Mouse (Mus musculus) thymus, postnatal 4 days (tissue): ENCODE results near the gene Fryl.
A peak's percentile ranks its signal among the peaks of the same experiment; 100 is the strongest.

Experiments
- DNase-seq: peaks from one replicate; pipeline ENCODE4 v3.0.0; 2021

Gene Fryl

DNA sequence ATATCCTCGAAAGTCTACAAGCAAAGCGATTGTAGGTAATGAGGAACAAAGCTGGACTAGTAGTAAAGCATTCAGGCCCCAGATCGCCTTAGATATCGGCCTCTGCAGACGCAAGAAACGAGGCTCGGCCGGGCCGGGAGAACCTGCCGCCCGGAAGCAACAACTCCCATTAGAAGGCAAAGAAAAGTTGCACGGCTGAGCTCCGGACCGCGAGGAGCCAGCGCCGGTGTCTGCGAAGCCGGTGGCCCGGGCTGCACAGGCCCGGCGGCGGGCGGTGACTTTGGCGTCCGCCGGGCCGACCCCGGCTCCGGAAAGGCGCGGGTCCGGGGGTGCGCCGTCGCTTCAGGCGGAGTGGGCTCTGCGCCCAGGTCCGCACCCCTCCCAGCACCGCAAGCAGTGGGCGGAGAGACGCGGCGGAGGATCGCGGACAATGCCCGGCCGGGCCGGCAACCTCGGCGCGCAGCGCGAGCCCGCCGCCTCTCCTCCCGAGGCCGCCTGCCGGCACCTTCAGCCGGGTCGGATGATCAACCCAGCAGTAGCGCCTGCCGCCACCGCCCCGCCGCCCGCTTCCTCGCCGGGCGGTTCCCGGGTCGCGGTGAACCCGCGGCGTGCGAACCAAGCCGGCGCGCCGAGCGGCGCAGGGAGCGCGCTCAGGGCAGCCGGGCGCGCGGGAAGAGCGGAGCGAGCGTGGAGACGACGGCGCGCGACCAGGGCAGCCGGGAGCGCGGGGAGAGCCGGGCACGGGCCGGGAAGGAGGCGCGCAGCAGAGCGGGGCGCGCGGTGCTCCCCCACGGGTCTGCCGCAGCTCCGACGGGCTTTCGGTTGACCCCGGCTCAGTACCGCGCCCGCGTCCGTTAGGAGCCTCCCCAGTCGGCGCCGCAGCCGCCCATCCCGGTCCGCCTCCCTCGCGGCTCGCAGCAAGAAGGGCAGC, 833 bp downstream of the Fryl start:
- peak; percentile 76 for DNase-seq

DNA sequence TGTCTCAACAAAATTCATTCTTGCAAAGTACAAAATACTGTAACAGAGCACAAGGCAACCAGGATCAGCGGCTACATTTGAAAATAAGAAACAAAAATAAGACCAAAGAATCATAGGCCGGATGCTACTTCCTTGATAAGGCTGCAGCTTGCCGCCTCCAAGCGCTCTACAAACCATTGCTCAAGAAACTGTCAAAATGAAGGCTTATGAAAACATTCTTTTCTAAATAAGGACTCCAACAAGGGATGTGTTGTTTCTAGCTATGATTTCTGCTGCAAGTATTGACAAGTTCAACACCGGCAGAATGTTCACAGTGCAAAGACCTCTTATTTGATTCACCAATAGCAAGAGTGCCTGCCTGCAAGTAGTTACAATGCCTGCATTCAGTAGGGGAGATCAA, 1.8 kb downstream of the Fryl start:
- no peak for DNase-seq

DNA sequence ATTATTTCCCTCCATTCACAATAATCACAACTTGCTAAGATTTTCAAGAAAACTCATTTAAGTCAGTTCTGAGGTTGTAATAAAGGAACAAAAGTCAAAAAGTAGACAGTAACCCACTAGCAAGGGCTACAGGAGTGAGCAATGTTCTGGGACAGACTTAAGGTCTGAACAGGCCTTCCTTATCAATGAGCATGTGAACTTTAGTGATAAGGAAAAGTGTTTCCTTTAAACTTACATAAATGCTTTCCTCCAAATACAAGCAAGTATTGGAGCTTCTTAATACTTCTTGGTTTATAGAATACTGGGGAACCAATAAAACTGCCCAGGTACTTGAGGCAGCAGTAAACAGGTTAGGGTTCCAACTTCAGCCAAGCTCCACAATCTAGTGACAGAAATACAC, 3.7 kb downstream of the Fryl start:
- DNase-seq: no peak

DNA sequence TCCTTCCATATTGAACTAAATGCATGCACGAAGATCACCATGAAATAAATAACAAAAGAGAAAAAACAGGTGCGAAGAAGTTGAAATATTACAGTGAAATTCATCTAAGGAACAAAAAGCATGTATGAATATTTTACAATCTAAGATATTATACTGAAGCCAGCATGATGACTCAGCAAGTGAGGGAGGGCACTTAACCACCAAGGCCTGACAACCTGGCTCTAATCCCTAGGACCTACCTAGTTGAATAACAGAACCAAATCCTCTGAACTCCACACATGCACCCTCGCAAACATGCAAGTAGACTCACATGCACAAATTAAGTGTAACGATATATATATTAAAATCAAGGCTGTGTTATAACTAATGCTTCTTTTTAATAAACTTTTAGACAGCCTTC, 7.1 kb downstream of the Fryl start:
- DNase-seq: no peak

DNA sequence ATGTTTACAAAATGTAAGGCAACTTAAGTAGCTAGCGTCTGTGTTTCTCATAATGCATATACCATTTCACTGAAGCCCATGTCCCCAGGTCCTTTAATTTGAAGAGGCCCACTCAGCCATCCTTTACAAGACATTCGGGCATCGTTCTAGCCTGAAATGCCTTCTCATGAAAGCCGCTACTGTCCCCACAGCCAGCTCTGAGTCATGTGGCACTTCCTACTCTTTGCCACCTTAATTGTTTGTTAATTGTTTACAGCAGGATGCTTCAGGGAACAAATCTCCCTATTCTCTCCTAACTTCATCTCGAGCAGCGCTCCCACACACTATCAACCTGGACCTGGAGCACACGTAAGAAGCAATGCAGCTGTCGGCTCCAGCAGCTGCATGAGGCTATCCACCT, 8.2 kb downstream of the Fryl start:
- no peak for DNase-seq

DNA sequence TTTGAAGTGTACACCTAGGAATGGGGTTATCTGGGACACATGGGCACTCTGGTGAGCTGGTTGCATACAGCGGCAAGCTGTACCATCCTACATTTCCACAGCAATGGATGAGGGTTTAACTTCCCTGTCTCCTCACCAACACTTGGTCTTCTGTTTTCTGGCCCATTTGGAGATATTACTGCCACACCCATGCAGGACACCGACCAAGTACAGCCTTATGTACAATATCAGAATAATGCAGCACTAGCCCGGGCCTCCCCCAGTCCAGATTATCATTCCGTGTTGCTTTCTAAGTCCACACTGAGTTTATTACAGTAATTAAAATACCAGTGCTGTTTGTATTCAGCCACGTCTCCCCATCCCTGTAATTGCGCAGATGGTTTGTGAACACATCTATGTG, 10.0 kb downstream of the Fryl start:
- no peak for DNase-seq

DNA sequence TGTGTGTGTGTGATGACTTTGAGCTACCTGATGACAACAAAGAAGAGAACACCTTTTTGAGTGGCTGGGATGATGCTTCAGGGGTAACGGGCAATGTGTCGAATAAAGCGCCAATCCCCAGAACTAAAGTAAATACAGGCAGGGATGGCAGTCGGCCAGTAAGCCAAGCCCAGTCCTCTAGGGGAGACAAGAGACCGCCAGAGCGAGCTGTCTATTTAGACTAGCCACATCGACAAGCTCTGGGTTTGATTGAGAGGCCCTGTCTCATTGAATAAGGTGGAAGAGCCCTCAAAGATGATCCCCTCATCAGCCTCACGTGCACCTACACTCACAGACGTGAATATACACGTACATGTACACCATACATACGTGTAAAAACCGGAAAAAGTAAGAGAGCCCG, 12.0 kb downstream of the Fryl start:
- no peak for DNase-seq

DNA sequence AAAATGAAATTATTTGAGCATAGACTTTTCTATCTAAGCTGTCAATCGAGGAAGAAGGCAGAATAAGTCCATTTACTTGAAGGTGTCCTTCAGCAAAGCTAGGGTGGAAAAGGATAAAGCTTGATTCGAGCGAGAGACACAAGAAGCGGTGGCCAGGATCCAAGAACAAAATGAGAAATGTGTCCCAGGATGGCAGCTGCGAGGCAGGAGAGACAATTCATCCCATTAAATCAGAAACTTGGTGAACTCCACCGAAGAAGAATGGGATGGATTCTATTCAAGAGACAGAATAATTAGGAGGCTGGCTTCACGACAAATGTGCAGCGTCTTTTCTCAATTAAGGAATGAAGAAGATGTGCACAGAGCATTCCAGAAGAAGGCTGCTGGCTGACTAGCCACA, 14.5 kb downstream of the Fryl start:
- DNase-seq: no peak

DNA sequence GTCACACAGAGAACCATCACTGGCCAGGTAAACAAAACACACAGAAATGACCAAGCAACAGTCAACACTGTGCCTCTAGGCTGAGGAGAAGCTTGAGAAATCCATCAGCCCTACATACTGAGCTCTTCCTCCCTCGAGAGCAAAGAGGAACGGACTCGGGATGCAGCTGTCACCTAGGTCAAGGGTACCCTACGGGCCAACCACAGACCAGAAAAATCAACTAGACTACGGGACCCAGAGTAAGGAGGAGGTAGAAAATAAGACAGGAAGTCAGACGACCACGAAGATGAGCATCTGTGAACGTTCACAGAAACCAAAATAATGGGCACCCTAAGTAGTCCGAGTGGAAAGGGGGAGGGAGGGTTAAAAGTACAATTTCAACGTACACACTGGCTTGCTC, 15.1 kb downstream of the Fryl start:
- no peak for DNase-seq

DNA sequence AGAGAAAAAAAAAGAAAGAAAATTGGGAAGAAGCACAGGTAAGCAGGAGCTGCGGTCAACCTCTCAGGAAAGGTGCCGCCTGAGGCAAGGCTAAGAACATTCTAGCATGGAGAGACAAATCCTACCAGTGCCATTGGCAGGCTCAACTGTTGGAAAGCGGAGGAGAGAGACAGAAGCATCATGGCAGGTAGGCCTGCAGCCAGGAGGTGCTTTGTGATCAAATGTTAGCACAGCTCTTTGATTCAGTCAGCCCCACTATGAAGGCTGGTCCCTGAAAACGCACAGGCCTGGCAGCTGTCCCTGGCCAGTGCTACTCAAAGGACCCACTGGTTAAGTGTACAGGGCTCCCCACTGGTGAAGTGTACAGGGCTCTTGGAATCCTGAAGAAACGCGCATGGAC, 16.0 kb downstream of the Fryl start:
- DNase-seq: no peak

DNA sequence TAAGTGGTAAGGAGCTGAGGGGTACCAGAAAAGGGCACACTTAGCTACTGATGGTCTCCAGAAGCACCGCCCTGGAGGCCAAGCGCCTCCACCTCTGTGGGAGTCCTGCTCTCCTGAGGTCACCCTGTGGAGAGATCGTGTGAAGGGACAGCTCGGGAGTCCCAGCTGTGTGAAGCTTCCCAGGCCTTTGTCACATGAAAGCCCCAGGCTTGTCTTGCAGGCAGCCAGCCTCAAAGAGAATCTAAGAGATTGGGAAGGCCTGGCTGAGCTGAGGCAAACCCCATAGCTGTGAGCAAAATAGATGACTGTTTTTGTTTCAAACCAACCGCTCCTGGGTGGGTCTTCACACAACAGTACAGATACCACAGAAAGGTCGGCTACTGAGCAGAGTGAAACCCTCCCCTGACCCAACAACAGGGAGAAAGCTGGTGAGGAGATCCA, 19.5 kb downstream of the Fryl start:
- DNase-seq: no peak

DNA sequence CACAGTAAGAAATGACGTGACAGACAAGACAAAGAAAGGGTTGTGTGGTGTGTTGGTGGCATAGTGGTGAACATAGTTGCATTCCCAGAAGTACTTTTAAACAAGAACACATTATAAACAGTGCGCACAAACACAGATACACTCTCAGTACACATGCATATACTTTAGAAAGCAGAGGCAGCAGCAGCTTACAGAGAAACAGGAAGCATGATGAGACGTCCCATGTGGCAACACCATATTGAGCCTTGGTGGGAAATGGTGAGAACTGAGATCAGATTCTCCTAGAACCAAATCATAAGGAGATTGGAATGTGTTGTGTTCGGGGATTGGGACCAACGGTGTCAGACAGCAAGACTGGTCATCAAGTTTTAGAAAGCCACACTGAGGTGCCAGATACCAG, 21.2 kb downstream of the Fryl start:
- DNase-seq: no peak

DNA sequence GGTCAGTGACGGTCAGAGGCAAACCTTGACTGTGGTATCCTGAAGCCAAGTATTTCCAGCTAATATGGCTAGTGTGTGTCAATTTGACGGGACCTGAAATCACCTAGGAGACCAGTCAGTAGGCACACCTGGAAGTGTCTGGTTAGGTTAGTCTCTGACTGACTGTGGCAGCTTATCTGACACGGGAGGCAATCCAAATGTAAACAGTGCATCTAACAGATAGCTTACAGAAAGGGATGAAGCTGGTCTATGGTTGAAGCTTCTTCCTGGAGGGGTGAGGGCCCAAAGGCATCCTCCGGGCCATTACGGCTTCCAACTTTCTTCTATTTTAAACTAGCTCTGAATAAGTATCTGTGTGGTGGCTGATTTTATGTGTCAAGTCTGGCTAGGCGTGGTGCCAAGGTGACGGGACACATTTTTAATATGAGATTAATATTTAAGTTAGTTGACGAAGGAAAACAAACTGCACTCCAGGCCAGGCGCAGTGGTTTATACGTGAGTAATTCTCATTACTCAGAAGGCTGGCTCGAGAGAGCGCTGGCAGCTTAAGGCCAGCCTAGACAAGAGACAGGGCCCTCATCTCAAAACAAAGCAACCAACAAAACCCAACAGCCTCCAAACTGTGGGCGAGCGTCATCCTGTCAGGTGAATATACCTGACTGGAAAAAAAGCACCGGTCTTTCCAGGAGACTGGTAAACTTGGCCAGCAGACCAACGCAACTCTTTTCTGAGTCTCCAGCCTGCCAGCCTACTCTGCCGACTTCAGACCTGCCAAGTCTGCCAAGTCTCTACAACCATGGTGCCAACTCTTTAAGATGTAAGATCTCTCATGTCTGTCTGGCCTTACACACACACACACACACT, 23.2 kb downstream of the Fryl start:
- DNase-seq: no peak

DNA sequence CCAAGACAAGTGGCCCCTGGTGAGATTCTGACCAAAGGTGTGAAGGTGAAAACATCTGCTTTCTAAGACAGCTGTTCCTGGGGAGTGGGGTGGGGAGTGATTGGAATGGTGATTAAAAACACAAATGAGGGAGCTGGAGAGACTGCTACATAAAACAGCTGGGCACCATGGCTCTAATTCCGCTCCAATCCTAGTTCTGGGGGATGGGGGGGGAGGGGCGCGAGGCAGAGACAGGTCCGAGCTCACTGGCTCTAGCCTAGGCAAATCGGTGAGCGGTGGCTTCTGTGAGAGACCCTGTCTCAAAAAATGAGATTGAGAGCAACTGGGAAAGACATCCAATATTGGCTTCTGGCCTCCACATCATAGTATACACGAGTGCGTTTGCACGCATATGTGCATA, 24.2 kb downstream of the Fryl start:
- no peak for DNase-seq

DNA sequence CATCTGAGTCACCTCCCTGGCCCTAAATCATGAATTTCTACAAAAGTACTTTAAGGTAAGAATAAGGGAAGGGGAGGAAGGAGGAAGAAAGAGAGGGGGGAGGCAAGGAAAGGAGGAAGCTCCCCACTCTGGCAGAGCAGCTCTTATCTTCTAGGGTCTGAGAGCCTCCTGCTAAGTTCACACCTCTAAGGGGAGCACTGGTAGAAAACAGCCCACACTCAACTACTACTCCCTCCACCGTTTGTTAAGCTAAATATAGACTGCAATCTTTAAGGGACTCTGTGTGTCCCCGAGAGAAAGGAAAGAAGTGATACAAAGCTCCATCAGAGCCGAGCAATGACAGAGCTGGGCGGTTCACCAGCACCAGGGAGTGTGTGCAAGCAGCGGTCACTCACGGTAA, 24.6 kb downstream of the Fryl start:
- DNase-seq: no peak

DNA sequence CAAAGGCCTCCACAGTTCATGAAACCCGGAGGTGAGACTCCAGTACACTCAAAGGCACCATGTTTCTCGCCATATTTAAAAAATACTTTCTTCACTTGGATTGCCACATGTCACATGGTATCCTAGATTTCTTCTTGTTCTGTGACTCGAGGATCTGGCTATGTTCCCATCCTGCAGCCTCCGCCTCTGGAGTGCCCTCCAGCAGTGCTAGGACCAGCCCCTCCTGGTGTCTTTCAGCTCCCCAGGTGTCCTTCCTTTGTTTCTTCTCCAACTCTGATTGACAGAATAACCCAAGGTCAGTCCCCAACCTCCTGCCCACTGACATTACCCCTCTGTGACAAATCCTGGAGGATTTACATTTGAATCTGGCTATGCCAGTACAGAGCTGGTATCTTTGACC, 26.2 kb downstream of the Fryl start:
- DNase-seq: no peak

DNA sequence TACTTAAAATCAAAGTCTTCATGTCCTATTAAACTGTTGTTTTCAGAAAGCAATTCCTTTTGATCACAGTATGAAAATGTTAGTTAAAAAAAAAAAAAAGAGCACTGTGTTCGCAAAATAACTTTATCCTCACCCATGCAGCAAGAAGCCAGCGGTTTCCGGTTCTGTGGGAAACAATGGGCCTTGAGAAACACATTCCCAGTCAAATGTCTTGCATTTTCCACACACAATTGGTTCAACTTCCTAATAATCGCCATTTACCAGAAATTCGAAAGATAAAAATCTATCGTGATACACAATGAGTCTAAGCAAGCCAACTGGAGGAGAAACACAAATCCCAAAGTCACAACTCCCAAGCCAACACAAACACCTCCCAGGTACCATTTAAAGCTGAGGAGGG, 27.0 kb downstream of the Fryl start:
- DNase-seq: no peak

DNA sequence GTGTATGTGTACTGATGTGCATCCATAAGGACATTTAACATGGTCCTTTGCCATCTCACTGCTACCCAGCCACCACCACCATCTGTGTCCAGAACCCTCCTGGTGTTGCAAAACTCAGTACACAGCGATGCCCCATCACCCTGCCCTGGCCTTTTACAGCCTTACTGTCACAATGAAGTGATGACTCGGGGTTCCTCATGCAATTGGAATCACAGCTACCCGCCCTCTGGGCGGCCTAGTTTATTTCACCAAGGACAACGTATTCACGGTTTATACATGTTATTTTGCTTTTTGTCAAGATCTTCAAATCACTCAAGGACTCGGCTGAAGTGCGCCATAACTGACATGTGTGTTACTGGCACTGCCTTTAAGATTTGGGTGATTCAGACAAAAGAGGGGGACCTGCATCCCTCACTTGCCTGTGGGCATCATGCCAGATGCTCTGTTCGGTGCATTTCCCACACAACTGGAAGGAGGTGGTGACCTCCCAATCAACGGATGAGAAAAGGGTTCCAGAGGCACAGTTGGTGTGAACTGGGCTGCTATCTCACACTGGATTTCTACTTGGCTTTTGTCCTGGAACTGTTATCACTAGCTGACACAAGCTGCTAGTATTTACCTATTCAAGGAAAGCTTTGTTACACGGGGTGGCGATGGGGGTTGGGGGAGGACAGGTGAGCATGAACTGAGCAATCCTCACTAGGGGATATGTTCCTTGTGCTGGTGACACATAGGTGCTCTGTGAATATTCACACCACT, 27.9 kb downstream of the Fryl start:
- no peak for DNase-seq

DNA sequence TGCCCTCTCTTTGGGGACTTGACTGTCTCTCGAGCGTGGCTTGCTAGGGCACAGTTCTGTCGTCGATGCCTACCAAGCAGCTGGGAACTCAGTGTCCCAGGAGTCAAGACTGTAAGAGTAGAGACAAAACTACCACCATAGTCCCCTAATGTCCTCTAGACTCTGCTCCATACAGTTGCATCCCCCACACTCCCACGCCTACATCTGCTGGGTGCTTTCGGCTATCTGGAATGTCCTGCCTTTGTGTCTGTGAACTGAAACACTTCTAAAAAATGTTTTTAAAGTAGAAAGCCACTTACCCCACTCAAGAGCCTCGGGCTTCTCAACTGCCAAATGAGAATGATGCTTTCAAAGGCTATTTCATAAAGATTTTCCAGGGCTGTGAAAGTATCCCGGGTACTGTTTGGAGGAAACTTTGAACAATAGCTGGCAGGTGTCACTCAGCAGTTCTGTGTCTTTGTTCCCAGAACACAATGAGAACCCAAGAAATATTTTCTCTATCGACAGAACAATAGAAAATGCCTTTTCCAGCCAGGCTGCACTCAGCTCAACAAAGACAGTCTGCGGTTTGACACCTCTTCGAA, 28.8 kb downstream of the Fryl start:
- DNase-seq: no peak

DNA sequence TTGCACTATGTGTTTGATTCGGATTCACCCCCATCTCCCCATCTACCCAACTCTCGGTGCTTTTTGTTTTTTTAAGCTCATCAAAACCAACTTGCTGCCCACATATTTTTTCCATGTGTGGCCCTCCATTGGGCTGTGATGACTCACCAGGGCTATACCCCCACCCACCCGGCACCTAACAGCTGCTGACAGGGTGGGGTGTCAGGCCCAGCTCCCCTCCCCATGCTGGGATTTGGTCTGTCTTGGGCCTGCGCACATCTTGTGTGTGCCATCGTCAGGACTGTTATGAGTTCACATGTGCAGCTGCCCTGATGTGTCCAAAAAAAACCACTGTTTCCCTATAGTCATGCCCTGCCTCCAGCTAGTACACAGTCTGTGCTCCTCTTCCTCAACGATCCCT, 33.4 kb downstream of the Fryl start:
- no peak for DNase-seq

DNA sequence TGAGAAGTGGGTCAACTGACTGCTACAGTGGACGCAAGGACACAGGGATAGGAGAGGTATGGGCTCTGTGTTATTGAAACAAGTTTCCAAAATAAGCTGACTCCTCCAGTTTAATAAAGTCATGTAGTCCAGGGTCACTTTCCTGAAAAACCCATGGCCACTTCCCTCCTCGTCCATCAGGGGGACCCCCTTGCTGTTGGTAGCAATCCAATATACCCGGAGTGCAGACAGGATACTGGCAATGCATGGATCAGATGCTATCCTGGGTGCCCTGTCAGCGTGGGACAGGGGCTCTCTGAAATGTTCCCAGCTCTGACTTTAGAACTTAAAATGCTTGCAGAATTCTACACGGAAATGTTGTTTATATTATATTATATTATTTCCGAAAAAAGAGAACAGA, 34.0 kb downstream of the Fryl start:
- no peak for DNase-seq

DNA sequence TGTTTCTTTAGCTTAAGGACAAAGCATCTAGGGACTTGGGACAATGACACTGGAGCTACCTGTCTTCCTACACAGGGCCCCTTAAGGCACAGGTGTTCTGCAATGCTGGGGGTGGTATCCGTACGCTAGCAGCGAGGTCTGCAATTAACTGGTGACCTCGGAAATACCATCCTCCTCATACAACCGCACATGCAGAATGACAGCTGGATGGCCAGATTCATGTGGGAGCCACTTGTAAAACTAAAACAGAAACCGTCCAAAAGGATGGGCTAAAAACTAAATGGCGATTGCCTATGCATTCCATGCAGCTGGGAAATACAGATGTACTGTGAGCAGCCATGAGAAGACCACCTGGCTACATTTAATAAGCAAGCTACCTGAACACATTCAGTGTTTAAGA, 34.6 kb downstream of the Fryl start:
- DNase-seq: no peak

DNA sequence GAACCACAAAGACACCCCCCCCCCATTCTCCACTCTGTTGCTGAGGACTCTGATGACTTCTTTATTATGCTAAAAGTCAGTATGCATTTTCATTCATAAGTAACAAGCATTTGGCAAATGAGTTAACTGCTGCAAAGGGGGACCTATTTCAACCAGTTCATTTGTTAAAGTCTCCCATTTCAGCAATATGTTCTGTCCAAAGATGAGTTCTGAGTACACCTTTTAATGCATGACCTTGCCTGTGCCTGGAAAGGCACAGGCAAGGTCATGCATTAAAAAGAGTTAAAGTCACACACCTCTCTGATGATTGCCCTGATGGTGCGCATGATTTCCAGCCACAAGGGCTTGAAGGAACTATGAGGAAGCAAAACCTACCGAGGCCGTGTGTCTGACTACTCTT, 36.7 kb downstream of the Fryl start:
- no peak for DNase-seq
